Mouse (Mus musculus) thymus, adult 2 months (tissue): Measurements from ENCODE around the gene Ddx60.

Source experiments
- CTCF ChIP-seq: fragments of 200-500 bp; IDR thresholded peaks from 2 replicates; pipeline ENCODE4 v1.5.1; 2012; ENCODE audit warnings: mild to moderate bottlenecking, control low read depth, low read length, moderate library complexity, borderline replicate concordance; ENCODE audit not compliant: control insufficient read depth, poor library complexity, insufficient read depth; ENCODE audit errors: extremely low read depth
- POLR2A ChIP-seq: fragments of 200-500 bp; IDR thresholded peaks from 2 replicates; pipeline ENCODE4 v1.6.1; 2012; ENCODE audit warnings: mild to moderate bottlenecking, low read length, control low read depth, moderate library complexity; ENCODE audit not compliant: control insufficient read depth, poor library complexity, insufficient read depth; ENCODE audit errors: extremely low read depth

- TF ChIP-seq POLR2A (no peak), CTCF (no peak)
Measured at GRCm38 (mm10) chr8:62034351-62034750, 106.5 kb downstream of the Ddx60 start.
